ENCODE assay signal across 8 mouse cellular contexts in genomic region chr1:97661406-97662241, GRCm38 (mm10). TPM values are rescaled to one million over a fixed set of nuclear protein-coding genes. Genes with fewer than 3 reads are reported as not detected.
DNase-seq lines count a peak whose midpoint lies in the region; ATAC-seq and TF ChIP-seq lines count a peak whose summit lies in the region.

TSS of gene D1Ertd622e (minus strand) at chr1:97662074.

- under 1% methylated on average over 87 of the region's 106 CpGs for WGBS in heart, embryonic 13.5 days
- under 1% methylated on average over 102 of the region's 106 CpGs for WGBS in liver, embryonic 14.5 days (ENCODE audit: insufficient replicate concordance)
- under 1% methylated on average over 82 of the region's 106 CpGs for WGBS in neural tube, embryonic 11.5 days
- under 1% methylated on average over 81 of the region's 106 CpGs for WGBS in stomach, embryonic 16.5 days

- H3K27ac ChIP-seq in brown adipose tissue, adult 24 weeks (replicated peaks; ENCODE audit: low read depth, low read length), result peak within 1 kb of the TSS; percentile 83
- H3K27ac ChIP-seq in heart, embryonic 13.5 days (replicated peaks), result peak within 1 kb of the TSS; percentile 84
- peak within 1 kb of the TSS; percentile 88 for H3K27ac ChIP-seq in liver, embryonic 14.5 days
- peak within 1 kb of the TSS; percentile 90 for H3K27ac ChIP-seq in neural tube, embryonic 11.5 days (ENCODE audit: low read depth, low read length)
- H3K27ac ChIP-seq in stomach, embryonic 16.5 days (ENCODE audit: low read length), result peak within 1 kb of the TSS; percentile 78

- peak; percentile 66 to 70 for DNase-seq in CD8-positive naive resting alpha-beta T cell, adult 2 months (ENCODE audit: low read depth in 2 of 2, low spot score in 2 of 2)
- peak; percentile 89 for DNase-seq in kidney, postnatal 10 days
- DNase-seq in liver, embryonic 14.5 days (ENCODE audit: low read depth in 3 of 3, low spot score in 3 of 3), result peak; percentile 68 to 77 (median 70)
- peak; percentile 88 for DNase-seq in neural tube, embryonic 11.5 days (ENCODE audit: low spot score)

- TF ChIP-seq EP300 in liver, embryonic 14.5 days (IDR thresholded peaks at IDR 0.05; ENCODE audit: low read depth), result no peak

- H3K9me3 ChIP-seq in heart, embryonic 13.5 days, result no peaks in the 10 kb centered on the region
- no peaks in the 10 kb centered on the region for H3K9me3 ChIP-seq in liver, embryonic 14.5 days (ENCODE audit: control insufficient read depth, low read length)
- H3K9me3 ChIP-seq in neural tube, embryonic 11.5 days (ENCODE audit: control insufficient read depth, low read length), result no peaks in the 10 kb centered on the region
- H3K9me3 ChIP-seq in stomach, embryonic 16.5 days (replicated peaks; ENCODE audit: control insufficient read depth, low read length), result no peaks in the 10 kb centered on the region

- peak within 1 kb of the TSS; percentile 99 for H3K4me3 ChIP-seq in brown adipose tissue, adult 24 weeks (ENCODE audit: insufficient read depth, low read depth, low read length)
- peak within 1 kb of the TSS; percentile 92 for H3K4me3 ChIP-seq in heart, embryonic 13.5 days
- H3K4me3 ChIP-seq in liver, embryonic 14.5 days (ENCODE audit: insufficient read depth in 1 of 2, low read depth in 2 of 2, low read length in 2 of 2), result peak within 1 kb of the TSS; percentile 74 to 84
- peak within 1 kb of the TSS; percentile 86 for H3K4me3 ChIP-seq in neural tube, embryonic 11.5 days (ENCODE audit: low read depth, low read length)
- peak within 1 kb of the TSS; percentile 94 for H3K4me3 ChIP-seq in stomach, embryonic 16.5 days (replicated peaks; ENCODE audit: low read length)

- ATAC-seq in erythroid progenitor cell, adult 5-6 weeks (replicated peaks; ENCODE audit: low FRiP score, poor library complexity, severe bottlenecking), result peak; percentile 86
- ATAC-seq in heart, embryonic 13.5 days (ENCODE audit: extremely low read depth, insufficient number of reproducible peaks, low FRiP score, low TSS enrichment), result peak; percentile 86
- ATAC-seq in liver, embryonic 14.5 days (ENCODE audit: insufficient read depth), result peak; percentile 82
- peak; percentile 90 for ATAC-seq in neural tube, embryonic 11.5 days (ENCODE audit: insufficient read depth, low FRiP score, low TSS enrichment)
- ATAC-seq in stomach, embryonic 16.5 days (ENCODE audit: insufficient read depth, low FRiP score), result peak; percentile 95

- peak within 1 kb of the TSS; percentile 90 for H3K9ac ChIP-seq in heart, embryonic 13.5 days
- peak within 1 kb of the TSS; percentile 93 for H3K9ac ChIP-seq in liver, embryonic 14.5 days (replicated peaks)
- peak within 1 kb of the TSS; percentile 91 for H3K9ac ChIP-seq in neural tube, embryonic 11.5 days (ENCODE audit: low read length)
- peak within 1 kb of the TSS; percentile 85 for H3K9ac ChIP-seq in stomach, embryonic 16.5 days (ENCODE audit: low read length)

- no peaks in the 10 kb centered on the region for H3K27me3 ChIP-seq in heart, embryonic 13.5 days (replicated peaks)
- no peaks in the 10 kb centered on the region for H3K27me3 ChIP-seq in liver, embryonic 14.5 days (ENCODE audit: control insufficient read depth, insufficient read depth, low read length)
- no peaks in the 10 kb centered on the region for H3K27me3 ChIP-seq in neural tube, embryonic 11.5 days (ENCODE audit: control insufficient read depth, insufficient read depth, low read length)
- H3K27me3 ChIP-seq in stomach, embryonic 16.5 days (ENCODE audit: control insufficient read depth, insufficient read depth, low read length), result no peaks in the 10 kb centered on the region

- no peak for TF ChIP-seq CTCF in liver, embryonic 14.5 days (IDR thresholded peaks at IDR 0.05; ENCODE audit: low read depth)

- H3K4me2 ChIP-seq in heart, embryonic 13.5 days, result peak within 1 kb of the TSS; percentile 86
- H3K4me2 ChIP-seq in liver, embryonic 14.5 days (ENCODE audit: low read depth), result peak within 1 kb of the TSS; percentile 76
- peak within 1 kb of the TSS; percentile 69 for H3K4me2 ChIP-seq in neural tube, embryonic 11.5 days (ENCODE audit: low read depth)
- peak within 1 kb of the TSS; percentile 90 for H3K4me2 ChIP-seq in stomach, embryonic 16.5 days (ENCODE audit: low read depth, low read length)

- H3K4me1 ChIP-seq in brown adipose tissue, adult 24 weeks (ENCODE audit: control insufficient read depth, insufficient read depth, insufficient read length, low read length), result no peaks in the 10 kb centered on the region; the same call in 1 of the 2 replicates
- H3K4me1 ChIP-seq in heart, embryonic 13.5 days, result peaks cover 28% of the 10 kb centered on the region
- peaks cover 22% of the 10 kb centered on the region in 2 experiments for H3K4me1 ChIP-seq in liver, embryonic 14.5 days (replicated peaks; ENCODE audit: control insufficient read depth in 2 of 2, insufficient read depth in 2 of 2, low read length in 1 of 2)
- H3K4me1 ChIP-seq in neural tube, embryonic 11.5 days (ENCODE audit: control insufficient read depth, insufficient read depth, low read length), result 0 out of 2 replicates have a peak, but pooled peaks cover 3% of the 10 kb centered on the region
- peaks cover 8% of the 10 kb centered on the region; the same call in 1 of the 2 replicates for H3K4me1 ChIP-seq in stomach, embryonic 16.5 days (ENCODE audit: control insufficient read depth, insufficient read depth, low read length)

- H3K36me3 ChIP-seq in heart, embryonic 13.5 days, result no peaks in the 10 kb centered on the region
- H3K36me3 ChIP-seq in liver, embryonic 14.5 days (replicated peaks; ENCODE audit: control insufficient read depth, insufficient read depth, low read depth), result no peaks in the 10 kb centered on the region; the same call in 1 of the 2 replicates
- H3K36me3 ChIP-seq in neural tube, embryonic 11.5 days (ENCODE audit: control insufficient read depth, insufficient read depth, low read length), result no peaks in the 10 kb centered on the region
- no peaks in the 10 kb centered on the region for H3K36me3 ChIP-seq in stomach, embryonic 16.5 days (ENCODE audit: control insufficient read depth, insufficient read depth, low read length)

RNA-seq across cellular contexts. Expression of gene D1Ertd622e, which starts in this region (rescaled TPM):
- 4.3 and 4.9 TPM in 2 replicates for polyA plus RNA-seq in brown adipose tissue, adult 24 weeks (2012; ENCODE audit: insufficient read depth, insufficient read length, missing spikeins)
- total RNA-seq in erythroid progenitor cell, adult 5-6 weeks (2015; ENCODE audit: low replicate concordance), result 69.6 and 73.5 TPM in 2 replicates
- 66.3 and 71.0 TPM in 2 replicates for total RNA-seq in erythroid progenitor cell, adult 5-6 weeks (2017; ENCODE audit: low replicate concordance)
- polyA plus RNA-seq in heart, embryonic 13.5 days (2015; fragmentation: Nextera tagmentation; extraction: Ambion mirVana), result 9.0 and 9.3 TPM in 2 replicates
- polyA plus RNA-seq in liver, embryonic 14.5 days (2012; rRNA removed), result 29.7 and 33.8 TPM in 2 replicates
- polyA plus RNA-seq in liver, embryonic 14.5 days (2014; fragmentation: Nextera tagmentation; extraction: Ambion mirVana), result 48.9 and 53.5 TPM in 2 replicates
- 29.9 and 33.6 TPM in 2 replicates for polyA plus RNA-seq in neural tube, embryonic 11.5 days (2014; fragmentation: Nextera tagmentation; extraction: Ambion mirVana)
- polyA plus RNA-seq in stomach, embryonic 16.5 days (2015; fragmentation: Nextera tagmentation; extraction: Ambion mirVana), result 20.4 and 22.0 TPM in 2 replicates

Comparison
In these comparisons a context has a peak if more than half of its experiments do, and no peak if none do; other contexts are left out.
1. Peak in every context shown above with its lines: DNase-seq, ATAC-seq, H3K4me3 ChIP-seq and H3K27ac ChIP-seq.